Mouse (Mus musculus) erythroblast, embryonic 14.5 days (primary cell): ENCODE measurements around the gene Sh3bp2.

ENCODE experiments used
- GATA1 ChIP-seq: IDR thresholded peaks from 2 replicates; pipeline ENCODE4 v1.6.1; 2012; ENCODE audit warnings: low read length, inconsistent platforms, mixed read lengths
- TAL1 ChIP-seq: IDR thresholded peaks from 3 replicates; pipeline ENCODE4 v1.6.1; 2012; ENCODE audit warnings: low read length, inconsistent platforms, mixed read lengths

- TF ChIP-seq TAL1 = no peak
- TF ChIP-seq GATA1 = no peak
These were observed 7.7 kb upstream of the Sh3bp2 start for GRCm38 (mm10) chr5:34517913-34518312.
